Comparison of ENCODE assay signal across 7 mouse cellular contexts in genomic region chr10:24886008-24886407, GRCm38 (mm10). TPM values are rescaled to one million over a fixed set of nuclear protein-coding genes. Genes with fewer than 3 reads are reported as not detected.
DNase-seq lines count a peak whose midpoint lies in the region; ATAC-seq and TF ChIP-seq lines count a peak whose summit lies in the region.

No protein-coding gene starts in this region.

- no peaks in the 10 kb centered on the region for H3K4me1 ChIP-seq in limb, embryonic 11.5 days (ENCODE audit: control insufficient read depth, insufficient read depth, low read length)
- H3K4me1 ChIP-seq in limb, embryonic 10.5 days = no peaks in the 10 kb centered on the region
- H3K4me1 ChIP-seq in liver, postnatal 0 days (ENCODE audit: insufficient read depth) = no peaks in the 10 kb centered on the region

- peak; percentile 58 for TF ChIP-seq CTCF in liver, postnatal 0 days (IDR thresholded peaks at IDR 0.05; ENCODE audit: low read depth)

- TF ChIP-seq EP300 in liver, postnatal 0 days (IDR thresholded peaks at IDR 0.05; ENCODE audit: low read depth) = no peak

- H3K4me3 ChIP-seq in limb, embryonic 11.5 days (ENCODE audit: low read depth, low read length) = no peak overlapping the region
- no peak overlapping the region for H3K4me3 ChIP-seq in limb, embryonic 10.5 days
- no peak overlapping the region for H3K4me3 ChIP-seq in liver, postnatal 0 days (ENCODE audit: low read depth, low read length)

- H3K27ac ChIP-seq in limb, embryonic 11.5 days (replicated peaks; ENCODE audit: low read depth, low read length) = no peak overlapping the region
- no peak overlapping the region for H3K27ac ChIP-seq in limb, embryonic 10.5 days
- H3K27ac ChIP-seq in liver, postnatal 0 days (ENCODE audit: low read depth) = no peak overlapping the region

- no peak overlapping the region for H3K9ac ChIP-seq in limb, embryonic 11.5 days (ENCODE audit: low read length)
- H3K9ac ChIP-seq in liver, postnatal 0 days (replicated peaks) = no peak overlapping the region

- H3K4me2 ChIP-seq in limb, embryonic 11.5 days (ENCODE audit: low read depth, severe bottlenecking) = no peak overlapping the region
- H3K4me2 ChIP-seq in liver, postnatal 0 days (ENCODE audit: low read depth, low read length) = no peak overlapping the region

- no peaks in the 10 kb centered on the region for H3K9me3 ChIP-seq in limb, embryonic 11.5 days (ENCODE audit: control insufficient read depth, low read length)
- no peaks in the 10 kb centered on the region for H3K9me3 ChIP-seq in limb, embryonic 10.5 days (replicated peaks)
- H3K9me3 ChIP-seq in liver, postnatal 0 days (ENCODE audit: low read length) = no peaks in the 10 kb centered on the region

- WGBS in limb, embryonic 11.5 days = 88% methylated on average over 9 of the region's 9 CpGs
- WGBS in limb, embryonic 10.5 days = 84% methylated on average over 9 of the region's 9 CpGs
- 87% methylated on average over 9 of the region's 9 CpGs for WGBS in liver, postnatal 0 days (ENCODE audit: insufficient replicate concordance)

- peak; percentile 48 for DNase-seq in limb, embryonic 11.5 days (ENCODE audit: low spot score)
- no peak for DNase-seq in limb, embryonic 10.5 days (ENCODE audit: low spot score)
- DNase-seq in ES-CJ7 (ENCODE audit: low read depth, low spot score) = peak; percentile 75
- DNase-seq in adrenal gland, postnatal 36 days = peak; percentile 5 to 19
- DNase-seq in liver, postnatal 0 days = no peak
- no peak for DNase-seq in testis, postnatal 14 days (ENCODE audit: low spot score)
- no peak for DNase-seq in left cerebral cortex, postnatal 36 days (ENCODE audit: low spot score in 2 of 2)

- no peaks in the 10 kb centered on the region for H3K27me3 ChIP-seq in limb, embryonic 11.5 days (ENCODE audit: control insufficient read depth, insufficient read depth, low read length)
- no peaks in the 10 kb centered on the region for H3K27me3 ChIP-seq in limb, embryonic 10.5 days (ENCODE audit: low read depth, poor library complexity, severe bottlenecking)
- no peaks in the 10 kb centered on the region for H3K27me3 ChIP-seq in liver, postnatal 0 days (ENCODE audit: insufficient read depth, low read length)

- no peak for ATAC-seq in limb, embryonic 11.5 days (ENCODE audit: insufficient number of reproducible peaks, low FRiP score, low TSS enrichment, low read depth)
- ATAC-seq in liver, postnatal 0 days = no peak

- H3K36me3 ChIP-seq in limb, embryonic 11.5 days (ENCODE audit: control insufficient read depth, insufficient read depth, low read length) = peaks cover 16% of the 10 kb centered on the region; the same call in 1 of the 2 replicates
- H3K36me3 ChIP-seq in limb, embryonic 10.5 days = peaks cover 97% of the 10 kb centered on the region
- H3K36me3 ChIP-seq in liver, postnatal 0 days (replicated peaks; ENCODE audit: insufficient read depth, low read length) = peaks cover 58% of the 10 kb centered on the region

- intact Hi-C loops in left cerebral cortex, postnatal 36 days (cut with DNase I) = no loop called here

RNA-seq across cellular contexts. Expression of gene Med23, which starts 16.2 kb away (rescaled TPM):
- 34.4 and 37.9 TPM in 2 replicates for polyA plus RNA-seq in limb, embryonic 11.5 days (2014; fragmentation: Nextera tagmentation; extraction: Ambion mirVana)
- polyA plus RNA-seq in limb, embryonic 10.5 days (2016; fragmentation: Nextera tagmentation; extraction: Ambion mirVana) = 29.7 and 34.7 TPM in 2 replicates
- total RNA-seq in adrenal gland, postnatal 36 days (2021) = 10 to 100 TPM; 24.1 to 26.4 TPM
- polyA plus RNA-seq in liver, postnatal 0 days (2015; fragmentation: Nextera tagmentation; extraction: Ambion mirVana) = 3.0 and 3.4 TPM in 2 replicates
- total RNA-seq in left cerebral cortex, postnatal 36 days (2021) = 10 to 100 TPM; 29.9 to 36.8 TPM

RNA-seq across cellular contexts. Expression of gene Arg1, which starts 41.3 kb away (rescaled TPM):
- 6.4 and 10.1 TPM in 2 replicates for polyA plus RNA-seq in limb, embryonic 11.5 days (2014; fragmentation: Nextera tagmentation; extraction: Ambion mirVana)
- 11.8 and 12.3 TPM in 2 replicates for polyA plus RNA-seq in limb, embryonic 10.5 days (2016; fragmentation: Nextera tagmentation; extraction: Ambion mirVana)
- total RNA-seq in adrenal gland, postnatal 36 days (2021) = under 1 TPM in 1 of 2 experiments, not detected in 1; 0.70 TPM
- 604 and 722 TPM in 2 replicates for polyA plus RNA-seq in liver, postnatal 0 days (2015; fragmentation: Nextera tagmentation; extraction: Ambion mirVana)
- under 1 TPM in 1 of 2 experiments, not detected in 1; 0.27 TPM for total RNA-seq in left cerebral cortex, postnatal 36 days (2021)

RNA-seq across cellular contexts. Expression of gene Enpp3, which starts 43.4 kb away (rescaled TPM):
- 9.5 and 10.1 TPM in 2 replicates for polyA plus RNA-seq in limb, embryonic 11.5 days (2014; fragmentation: Nextera tagmentation; extraction: Ambion mirVana)
- polyA plus RNA-seq in limb, embryonic 10.5 days (2016; fragmentation: Nextera tagmentation; extraction: Ambion mirVana) = 5.3 and 7.8 TPM in 2 replicates
- total RNA-seq in adrenal gland, postnatal 36 days (2021) = 1 to 10 TPM; 1.3 to 1.8 TPM
- polyA plus RNA-seq in liver, postnatal 0 days (2015; fragmentation: Nextera tagmentation; extraction: Ambion mirVana) = 4.9 and 5.2 TPM in 2 replicates
- total RNA-seq in left cerebral cortex, postnatal 36 days (2021) = under 1 TPM; 0.39 to 0.41 TPM

Comparison
In these comparisons a context has a peak if more than half of its experiments do, and no peak if none do; other contexts are left out.
1. DNase-seq: peak in limb, embryonic 11.5 days (single experiment), ES-CJ7 (single experiment) and adrenal gland, postnatal 36 days (2 of 2); none in limb, embryonic 10.5 days (single experiment), liver, postnatal 0 days (single experiment), testis, postnatal 14 days (single experiment) and left cerebral cortex, postnatal 36 days (0 of 2).
2. RNA of gene Arg1, which starts 41.3 kb away (polyA plus RNA-seq): 604 to 722 TPM in liver, postnatal 0 days; 11.8 to 12.3 TPM in limb, embryonic 10.5 days and 6.4 to 10.1 TPM in limb, embryonic 11.5 days; every median in the first group is over 10 times any median in the second.